Mouse (Mus musculus) MEL (cell line): ENCODE results near the gene Smyd3. TPM values are rescaled to one million over a fixed set of nuclear protein-coding genes. Genes with fewer than 3 reads are reported as not detected.

Source experiments
- DNase-seq: peaks from one replicate; pipeline ENCODE4 v3.0.0; 2011; ENCODE audit warnings: low read depth, low spot score
- H3K27ac ChIP-seq: 2 replicates; pipeline ENCODE4 v1.5.1; 2012; ENCODE audit warnings: low read depth, mild to moderate bottlenecking, control low read depth, low read length, moderate library complexity; ENCODE audit not compliant: control insufficient read depth
- H3K27me3 ChIP-seq, 2 experiments: fragments of 150-350 bp in 1 of 2; sonication (generic) in 1 of 2; 2 replicates each; pipeline ENCODE4 v1.6.1; 2012; ENCODE audit warnings: low read length in 2 of 2, mild to moderate bottlenecking in 2 of 2, improper control_type of control experiment in 1 of 2, moderate library complexity in 1 of 2; ENCODE audit not compliant: insufficient read depth in 2 of 2, control insufficient read depth in 1 of 2
- H3K36me3 ChIP-seq, 2 experiments: 2 replicates each; pipeline ENCODE4 v1.6.1; 2012 to 2014; ENCODE audit warnings: low read length in 2 of 2, improper control_type of control experiment in 1 of 2, inconsistent platforms in 1 of 2, mild to moderate bottlenecking in 1 of 2; ENCODE audit not compliant: insufficient read depth in 2 of 2, control insufficient read depth in 1 of 2
- H3K4me1 ChIP-seq, 2 experiments: fragments of 150-350 bp in 1 of 2; sonication (generic) in 1 of 2; 2 replicates each; pipeline ENCODE4 v1.6.1; 2012; ENCODE audit warnings: low read length in 2 of 2, improper control_type of control experiment in 1 of 2, mild to moderate bottlenecking in 1 of 2; ENCODE audit not compliant: insufficient read depth in 2 of 2, control insufficient read depth in 1 of 2
- H3K4me3 ChIP-seq, 2 experiments: fragments of 150-350 bp in 1 of 2; sonication (generic) in 1 of 2; 2 replicates each; pipeline ENCODE4 v1.5.1; 2012; ENCODE audit warnings: low read depth in 2 of 2, low read length in 2 of 2, mild to moderate bottlenecking in 2 of 2, moderate library complexity in 2 of 2, control low read depth in 1 of 2, improper control_type of control experiment in 1 of 2; ENCODE audit not compliant: control insufficient read depth in 1 of 2, insufficient read depth in 1 of 2
- H3K79me2 ChIP-seq: 2 replicates; pipeline ENCODE4 v1.6.1; 2012; ENCODE audit warnings: mild to moderate bottlenecking, low read length, moderate library complexity; ENCODE audit not compliant: control insufficient read depth, poor library complexity, insufficient read depth
- H3K9ac ChIP-seq: 2 replicates; pipeline ENCODE4 v1.6.1; 2012; ENCODE audit warnings: low read depth, mild to moderate bottlenecking, control low read depth, low read length, moderate library complexity; ENCODE audit not compliant: control insufficient read depth, poor library complexity, severe bottlenecking
- H3K9me3 ChIP-seq: fragments of 150-350 bp; sonication (generic); replicated peaks from 2 replicates; pipeline ENCODE4 v1.6.1; 2012; ENCODE audit warnings: mild to moderate bottlenecking, low read length, improper control_type of control experiment, moderate library complexity; ENCODE audit not compliant: insufficient read depth
- BHLHE40 ChIP-seq: IDR thresholded peaks from 2 replicates; pipeline ENCODE4 v1.6.1; 2012; ENCODE audit warnings: low read depth, mild to moderate bottlenecking, inconsistent platforms, low read length, improper control_type of control experiment, borderline replicate concordance
- CHD2 ChIP-seq: IDR thresholded peaks from 2 replicates; pipeline ENCODE4 v1.6.1; 2011; ENCODE audit warnings: low read length, improper control_type of control experiment
- ELF1 ChIP-seq: IDR thresholded peaks from 2 replicates; pipeline ENCODE4 v1.6.1; 2014; ENCODE audit warnings: low read depth, mild to moderate bottlenecking, inconsistent platforms, low read length, improper control_type of control experiment, moderate library complexity
- EP300 ChIP-seq, 2 experiments: IDR thresholded peaks; 2 replicates each; pipeline ENCODE4 v1.6.1; 2011; ENCODE audit warnings: improper control_type of control experiment in 2 of 2, low read length in 2 of 2, low read depth in 1 of 2, mild to moderate bottlenecking in 1 of 2
- GABPA ChIP-seq: IDR thresholded peaks from 2 replicates; pipeline ENCODE4 v1.6.1; 2012; ENCODE audit warnings: low read depth, mild to moderate bottlenecking, inconsistent platforms, low read length, improper control_type of control experiment, moderate library complexity
- HCFC1 ChIP-seq: IDR thresholded peaks from 2 replicates; pipeline ENCODE4 v1.6.1; 2012; ENCODE audit warnings: low read depth, mild to moderate bottlenecking, inconsistent platforms, low read length, improper control_type of control experiment, moderate library complexity
- JUND ChIP-seq: IDR thresholded peaks from 2 replicates; pipeline ENCODE4 v1.6.1; 2011; ENCODE audit warnings: low read depth, mild to moderate bottlenecking, improper control_type of control experiment, low read length
- KAT2A ChIP-seq: conservative IDR thresholded peaks from 2 replicates; pipeline ENCODE4 v1.6.1; 2012; ENCODE audit warnings: low read depth, low read length, improper control_type of control experiment, inconsistent platforms
- MXI1 ChIP-seq: IDR thresholded peaks from 2 replicates; pipeline ENCODE4 v1.6.1; 2011; ENCODE audit warnings: mild to moderate bottlenecking, low read depth, low read length, improper control_type of control experiment
- MYC ChIP-seq: IDR thresholded peaks from 2 replicates; pipeline ENCODE4 v1.6.1; 2011; ENCODE audit warnings: low read depth, mild to moderate bottlenecking, low read length, improper control_type of control experiment, moderate library complexity
- NRF1 ChIP-seq: IDR thresholded peaks from 2 replicates; pipeline ENCODE4 v1.6.1; 2014; ENCODE audit warnings: low read depth, mild to moderate bottlenecking, inconsistent platforms, low read length, improper control_type of control experiment, moderate library complexity; ENCODE audit not compliant: poor library complexity, insufficient read depth, severe bottlenecking
- POLR2A ChIP-seq, 2 experiments: IDR thresholded peaks; 2 replicates each; pipeline ENCODE4 v1.6.1; 2011 to 2012; ENCODE audit warnings: low read length in 2 of 2, mild to moderate bottlenecking in 2 of 2, control low read depth in 1 of 2, improper control_type of control experiment in 1 of 2, low read depth in 1 of 2, moderate library complexity in 1 of 2; ENCODE audit not compliant: control insufficient read depth in 1 of 2, insufficient read depth in 1 of 2, poor library complexity in 1 of 2
- POLR2AphosphoS2 ChIP-seq: IDR thresholded peaks from 2 replicates; pipeline ENCODE4 v1.6.1; 2011; ENCODE audit warnings: low read length, improper control_type of control experiment
- RCOR1 ChIP-seq: IDR thresholded peaks from 2 replicates; pipeline ENCODE4 v1.6.1; 2012; ENCODE audit warnings: low read depth, mild to moderate bottlenecking, inconsistent platforms, low read length, improper control_type of control experiment
- SIN3A ChIP-seq: IDR thresholded peaks from 2 replicates; pipeline ENCODE4 v1.6.1; 2012; ENCODE audit warnings: low read length, improper control_type of control experiment, inconsistent platforms
- TAL1 ChIP-seq: IDR thresholded peaks from 2 replicates; pipeline ENCODE4 v1.6.1; 2012; ENCODE audit warnings: mild to moderate bottlenecking, inconsistent platforms, low read length, moderate library complexity, mixed read lengths
- TBP ChIP-seq: IDR thresholded peaks from 2 replicates; pipeline ENCODE4 v1.8.0; 2011; ENCODE audit warnings: low read depth, low read length, improper control_type of control experiment
- UBTF ChIP-seq: IDR thresholded peaks from 2 replicates; pipeline ENCODE4 v1.6.1; 2012; ENCODE audit warnings: low read depth, mild to moderate bottlenecking, inconsistent platforms, low read length, improper control_type of control experiment, moderate library complexity, borderline replicate concordance; ENCODE audit not compliant: insufficient read depth
- USF1 ChIP-seq: IDR thresholded peaks from 2 replicates; pipeline ENCODE4 v1.6.1; 2014; ENCODE audit warnings: low read depth, mild to moderate bottlenecking, inconsistent platforms, low read length, improper control_type of control experiment, moderate library complexity
- ZC3H11A ChIP-seq: IDR thresholded peaks from 2 replicates; pipeline ENCODE4 v1.6.1; 2012; ENCODE audit warnings: low read depth, mild to moderate bottlenecking, inconsistent platforms, low read length, improper control_type of control experiment
- ZKSCAN1 ChIP-seq: IDR thresholded peaks from 2 replicates; pipeline ENCODE4 v1.6.1; 2012; ENCODE audit warnings: low read depth, mild to moderate bottlenecking, inconsistent platforms, low read length, improper control_type of control experiment, moderate library complexity
- ZMIZ1 ChIP-seq: IDR thresholded peaks from 2 replicates; pipeline ENCODE4 v1.6.1; 2012; ENCODE audit warnings: low read depth, mild to moderate bottlenecking, inconsistent platforms, low read length, improper control_type of control experiment, moderate library complexity
- ZNF384 ChIP-seq: IDR thresholded peaks from 2 replicates; pipeline ENCODE4 v1.6.1; 2012; ENCODE audit warnings: low read depth, mild to moderate bottlenecking, inconsistent platforms, low read length, improper control_type of control experiment
- polyA plus RNA-seq, 2 experiments: library from polyadenylated mRNA; stranded (reverse) in 1 of 2; unstranded in 1 of 2; fragments of >175 nt in 1 of 2; fragments of >200 nt in 1 of 2; gene quantifications; 2 replicates each; pipeline versions ENCODE4 v1.2.1 to v1.2.4; 2012; ENCODE audit warnings: low replicate concordance in 2 of 2, low read depth in 1 of 2; ENCODE audit not compliant: insufficient read length in 2 of 2, insufficient read depth in 1 of 2, missing spikeins in 1 of 2
- total RNA-seq: library from RNA; depleted of rRNA; stranded (reverse); fragments of 300-350 nt; gene quantifications from 2 replicates; pipeline ENCODE4 v1.2.3, GENCODE M21; 2012

Smyd3 gene
- total and polyA plus RNA-seq, 3 experiments, result 13.3 to 18.2 TPM; not detected in 1

DNA sequence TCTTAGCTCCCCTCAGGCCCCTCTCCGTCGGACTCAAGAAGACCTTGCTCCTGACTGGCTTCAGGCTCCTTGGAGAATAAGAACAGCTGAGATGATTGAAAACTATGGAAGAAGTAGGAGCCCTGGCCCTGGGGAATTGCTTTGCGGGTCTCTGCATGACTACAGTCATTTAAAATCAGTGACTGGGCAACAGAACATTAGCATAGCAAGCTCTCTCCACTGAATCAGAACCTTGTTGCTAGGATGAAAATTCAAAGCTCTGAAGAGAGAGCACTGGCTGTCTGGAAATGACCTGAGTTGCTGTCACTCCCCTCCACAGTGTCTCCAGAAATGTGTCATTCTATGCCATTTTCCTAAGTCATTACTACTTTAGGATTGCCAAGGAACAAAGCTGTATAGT lies 357.1 kb downstream of the Smyd3 start:
- Histone ChIP-seq H3K36me3 (no peaks in the 10 kb centered on the region; a peak in 1 of 4 replicates), H3K79me2 (no peaks in the 10 kb centered on the region), H3K27me3 (no peaks in the 10 kb centered on the region), H3K9ac (no peak overlapping the region), H3K4me3 (no peak overlapping the region), H3K4me1 (no peaks in the 10 kb centered on the region), H3K27ac (no peak overlapping the region), H3K9me3 (no peaks in the 10 kb centered on the region)
- no peak for DNase-seq
- TF ChIP-seq MXI1 (no peak), GABPA (no peak)

DNA sequence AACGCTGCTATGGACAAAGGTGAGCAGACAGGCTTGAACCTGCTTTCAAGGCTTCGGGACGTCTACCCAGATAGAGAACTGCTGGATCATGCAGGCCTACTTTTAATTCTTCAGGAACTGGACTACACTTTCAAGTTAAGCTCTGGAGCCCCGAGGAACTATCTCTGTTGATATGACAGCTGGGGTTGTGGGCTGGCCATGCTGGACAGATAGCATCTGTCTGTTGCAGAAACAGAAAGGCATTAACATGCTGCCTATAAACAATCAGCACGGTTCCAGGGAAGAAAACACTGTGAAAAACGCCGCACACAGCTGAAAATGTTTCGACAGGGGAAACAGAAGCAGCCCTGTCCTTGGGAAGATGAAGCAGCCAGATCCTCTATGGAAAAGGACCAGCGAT lies 365.5 kb downstream of the Smyd3 start:
- no peak overlapping the region for H3K27ac ChIP-seq
- H3K79me2 ChIP-seq, result no peaks in the 10 kb centered on the region
- no peaks in the 10 kb centered on the region for H3K27me3 ChIP-seq
- no peaks in the 10 kb centered on the region for H3K9me3 ChIP-seq
- TF ChIP-seq EP300 (IDR thresholded peaks at IDR 0.05; ENCODE audit: low read depth in 1 of 2, low read length in 2 of 2), result peak in 1 of 2 experiments; percentile 8; a peak in 1 of 4 replicates
- TF ChIP-seq CHD2, result no peak
- no peak for DNase-seq
- H3K36me3 ChIP-seq, result peaks cover 0 to 14% of the 10 kb centered on the region in 2 experiments; a peak in 2 of 4 replicates
- H3K4me1 ChIP-seq, result peaks cover 0 to 25% of the 10 kb centered on the region in 2 experiments; a peak in 3 of 4 replicates
- H3K4me3 ChIP-seq, result no peak overlapping the region
- H3K9ac ChIP-seq, result no peak overlapping the region

DNA sequence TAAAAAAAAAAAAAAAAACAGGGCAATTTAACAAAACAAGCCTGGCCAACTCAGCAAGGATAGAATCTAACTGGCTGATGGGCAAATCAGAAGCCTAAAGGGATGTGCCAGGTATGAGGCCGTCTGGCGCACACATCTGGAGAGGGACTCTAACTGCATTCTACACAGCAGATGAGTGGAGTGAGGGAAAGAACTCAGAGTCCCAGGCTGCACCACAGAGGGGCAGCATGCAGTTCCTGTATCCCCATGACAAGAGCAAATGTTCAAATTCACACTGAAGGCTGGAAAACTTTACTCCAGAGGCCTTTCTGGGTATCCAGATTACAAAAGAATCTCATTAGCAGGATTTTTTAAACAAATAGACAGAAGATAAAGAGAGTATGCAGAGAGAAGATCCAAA lies 366.6 kb downstream of the Smyd3 start:
- no peak overlapping the region for H3K4me3 ChIP-seq
- TF ChIP-seq POLR2A (IDR thresholded peaks at IDR 0.05; ENCODE audit: control insufficient read depth in 1 of 2, insufficient read depth in 1 of 2, low read depth in 1 of 2, low read length in 2 of 2, poor library complexity in 1 of 2) (no peak), TBP (no peak), ZNF384 (no peak), BHLHE40 (no peak), POLR2AphosphoS2 (no peak), KAT2A (no peak), ZKSCAN1 (no peak), UBTF (no peak), MYC (no peak), EP300 (IDR thresholded peaks at IDR 0.05; ENCODE audit: low read depth in 1 of 2, low read length in 2 of 2) (no peak), ZMIZ1 (no peak), RCOR1 (no peak), USF1 (no peak), NRF1 (no peak), ZC3H11A (no peak), TAL1 (no peak), ELF1 (no peak), SIN3A (no peak), JUND (no peak), HCFC1 (no peak)
- TF ChIP-seq, all 39 proteins: peak for 0
- H3K79me2 ChIP-seq, result no peaks in the 10 kb centered on the region
- no peaks in the 10 kb centered on the region for H3K9me3 ChIP-seq
- no peak overlapping the region for H3K27ac ChIP-seq
- no peak for DNase-seq
- H3K4me1 ChIP-seq, result peaks cover 0 to 25% of the 10 kb centered on the region in 2 experiments; a peak in 3 of 4 replicates
- peaks cover 0 to 14% of the 10 kb centered on the region in 2 experiments; a peak in 2 of 4 replicates for H3K36me3 ChIP-seq
- H3K27me3 ChIP-seq, result no peaks in the 10 kb centered on the region
- H3K9ac ChIP-seq, result no peak overlapping the region
